Mouse (Mus musculus): ENCODE data around the gene Hs2st1.

Gene Hs2st1

GRCm38 (mm10) chr3:144584789-144585553, 15.0 kb upstream of the Hs2st1 start:
- no peak for DNase-seq

GRCm38 (mm10) chr3:144583789-144584188, 13.8 kb upstream of the Hs2st1 start:
- DNase-seq, result no peak

DNA sequence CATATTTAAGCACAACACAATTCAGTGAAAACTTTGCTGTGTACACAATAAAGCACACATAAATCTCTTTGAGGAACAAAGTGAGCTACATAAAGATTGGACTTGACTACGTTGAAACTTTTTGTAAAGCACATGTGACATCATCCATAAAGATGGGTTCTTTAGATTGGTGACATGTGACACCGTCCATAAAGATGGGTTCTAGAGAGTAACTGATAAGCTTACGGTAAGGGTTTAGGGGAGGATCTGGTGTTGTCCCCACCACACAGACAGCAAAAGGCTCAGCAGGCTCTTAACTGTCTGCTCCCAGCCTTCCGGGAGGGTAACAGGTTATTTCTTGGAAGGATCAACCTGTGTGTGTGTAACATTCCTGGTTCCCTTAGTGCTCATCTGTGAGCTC, 12.3 kb upstream of the Hs2st1 start:
- no peak for DNase-seq

GRCm38 (mm10) chr3:144581842-144582241, 11.9 kb upstream of the Hs2st1 start:
- DNase-seq, result no peak

DNA sequence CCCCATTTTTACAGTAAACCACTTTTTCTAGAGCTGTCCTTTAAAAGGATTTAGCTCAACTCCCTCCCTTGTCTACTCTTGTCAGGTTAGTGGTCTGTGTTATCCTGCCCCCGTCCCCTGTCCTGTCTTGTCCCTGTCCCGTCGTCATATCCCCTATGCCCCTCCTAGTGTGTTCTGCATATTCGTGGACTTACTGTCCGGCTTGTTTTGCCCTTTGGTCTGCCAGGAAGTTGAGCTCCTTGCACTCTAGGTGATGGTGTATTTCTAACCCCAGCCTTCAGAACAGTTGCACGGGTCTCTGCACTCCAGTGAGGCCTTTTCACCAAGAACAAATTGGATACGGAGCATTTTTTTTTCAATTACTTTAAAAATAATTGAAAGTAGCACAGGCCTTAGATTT, 10.3 kb upstream of the Hs2st1 start:
- DNase-seq, result no peak

DNA sequence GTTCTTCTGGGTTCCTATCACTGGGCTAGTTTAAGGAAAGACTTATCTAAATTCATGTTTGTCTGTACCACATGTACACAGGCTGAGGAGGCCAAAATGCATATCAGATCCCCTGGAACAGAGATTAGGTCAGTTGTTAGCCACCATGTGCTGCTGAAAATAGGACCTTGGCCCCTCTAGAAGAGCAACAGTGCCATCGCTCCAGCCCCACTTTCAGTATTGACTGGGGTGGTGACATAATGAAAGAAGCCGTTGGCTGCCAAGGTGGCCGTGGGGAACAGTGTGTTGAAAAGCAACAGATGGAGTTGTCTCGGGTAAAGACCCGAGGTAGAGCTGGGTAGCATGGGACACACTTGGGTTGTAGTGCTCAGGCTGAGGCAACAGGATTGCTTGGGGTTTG, 9.8 kb upstream of the Hs2st1 start:
- DNase-seq, result no peak

DNA sequence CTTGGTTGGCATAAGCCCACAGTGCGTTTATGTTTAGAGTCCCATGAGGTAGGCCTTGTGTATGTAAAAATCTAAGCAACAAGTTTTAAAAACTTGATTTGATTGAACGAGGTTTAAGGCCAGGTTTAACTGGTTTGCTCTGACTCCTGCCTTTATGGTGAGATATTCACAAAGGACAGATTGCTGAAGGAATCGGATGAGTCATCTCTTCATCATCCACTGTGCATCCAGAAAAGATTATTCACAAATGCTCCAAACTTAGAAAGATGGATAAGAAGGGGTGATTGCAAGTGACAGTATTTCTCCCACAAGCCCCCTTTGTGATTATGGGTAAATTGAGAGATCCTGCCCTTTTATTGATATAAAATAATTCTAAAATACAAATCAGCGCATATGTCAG, 8.9 kb upstream of the Hs2st1 start:
- no peak for DNase-seq

DNA sequence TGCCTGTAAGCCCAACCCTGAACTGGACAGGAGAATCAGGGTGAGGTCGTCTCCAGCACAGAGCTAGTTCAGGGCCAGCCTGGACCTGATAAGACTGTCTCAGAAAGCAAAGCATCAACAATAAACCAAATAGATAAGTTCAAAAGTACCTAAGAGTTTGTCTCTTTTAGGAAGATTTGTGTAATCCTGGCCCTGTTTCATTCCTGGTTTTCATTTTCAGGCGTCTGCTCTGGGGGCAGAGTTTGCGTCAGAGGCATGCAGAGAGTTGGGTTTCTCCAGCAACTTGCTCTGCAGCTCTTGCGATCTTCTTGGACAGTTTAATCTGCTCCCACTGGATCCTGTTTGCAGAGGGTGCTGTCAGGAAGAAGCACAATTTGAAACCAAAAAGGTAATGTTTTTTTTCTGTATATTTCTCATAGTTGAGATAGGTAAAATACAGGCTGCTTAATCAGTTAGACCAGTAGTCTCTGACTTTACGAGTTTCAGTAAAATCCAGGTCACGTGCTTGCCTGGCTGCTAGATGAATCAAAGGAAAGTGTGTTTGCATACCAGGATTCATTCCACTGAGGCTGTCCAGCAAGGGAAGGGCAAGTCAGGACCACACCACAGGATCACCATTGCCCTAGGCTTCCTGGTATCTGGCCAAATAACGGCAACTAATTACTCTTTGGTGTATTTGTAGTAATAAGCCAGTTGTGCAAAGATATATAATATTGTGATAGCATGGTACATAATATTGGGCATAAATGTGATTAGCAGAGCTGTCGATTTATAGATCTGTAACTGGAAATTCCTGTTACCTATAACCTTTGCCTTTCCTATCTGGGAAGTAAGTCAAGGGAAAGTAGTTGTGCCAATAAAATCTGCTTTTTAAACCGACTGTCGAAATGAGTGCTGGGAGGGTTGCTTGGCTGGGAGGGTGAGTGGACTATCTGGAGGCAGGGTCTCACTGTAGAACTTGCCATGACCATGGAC, 7.7 kb upstream of the Hs2st1 start:
- DNase-seq, result no peak

DNA sequence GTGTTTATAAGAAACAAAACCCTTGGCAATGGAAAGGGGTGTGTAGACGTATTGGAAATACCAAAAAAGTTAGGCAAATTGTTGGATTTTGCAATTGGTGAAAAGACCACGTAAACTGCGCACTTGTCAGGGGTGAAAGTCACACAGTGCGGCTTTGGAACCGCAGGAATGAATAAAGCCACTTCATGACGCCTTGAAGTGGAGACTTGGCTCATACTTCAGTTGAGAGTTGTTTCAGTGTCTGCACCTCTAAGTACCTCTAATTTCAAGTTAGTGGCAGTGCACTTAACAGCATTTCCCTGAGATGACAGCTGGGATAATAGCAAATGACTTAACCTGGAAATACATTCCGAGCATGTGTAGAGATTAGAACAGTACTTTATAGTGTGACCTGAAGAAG, 4.3 kb upstream of the Hs2st1 start:
- DNase-seq, result no peak

- peak in 1 of 2 experiments; percentile 90 for DNase-seq
Measured at GRCm38 (mm10) chr3:144570816-144571487, 971 bp upstream of the Hs2st1 start.

- peak in 1 of 2 experiments; percentile 70 for DNase-seq
Measured at GRCm38 (mm10) chr3:144569401-144569971, 495 bp downstream of the Hs2st1 start.

DNA sequence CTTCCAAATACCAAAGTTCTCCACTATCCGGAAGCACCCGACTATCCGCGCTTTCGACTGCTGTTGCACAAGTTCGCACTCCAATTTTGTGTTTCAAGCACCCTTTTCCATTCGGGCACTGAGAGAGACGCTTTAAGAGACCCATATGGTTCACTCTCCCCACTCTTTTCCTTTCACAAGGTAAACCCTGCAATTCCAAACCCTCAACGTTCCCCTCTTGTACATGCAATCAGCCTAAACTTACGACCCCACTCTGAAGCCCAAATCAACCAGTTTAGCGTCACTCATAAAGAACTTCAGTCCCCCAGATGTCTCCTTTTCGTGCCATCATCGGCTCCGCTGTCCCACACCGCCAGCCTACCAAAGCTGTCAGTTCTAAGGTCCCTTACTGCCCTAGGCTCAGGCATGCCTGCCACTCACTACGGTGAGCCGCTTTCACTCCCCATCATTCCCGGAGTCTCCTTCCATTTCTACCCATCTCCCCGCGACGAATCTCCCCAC, 1.1 kb downstream of the Hs2st1 start:
- peak in 1 of 2 experiments; percentile 42 for DNase-seq

GRCm38 (mm10) chr3:144565212-144565611, 4.8 kb downstream of the Hs2st1 start:
- DNase-seq, result no peak

DNA sequence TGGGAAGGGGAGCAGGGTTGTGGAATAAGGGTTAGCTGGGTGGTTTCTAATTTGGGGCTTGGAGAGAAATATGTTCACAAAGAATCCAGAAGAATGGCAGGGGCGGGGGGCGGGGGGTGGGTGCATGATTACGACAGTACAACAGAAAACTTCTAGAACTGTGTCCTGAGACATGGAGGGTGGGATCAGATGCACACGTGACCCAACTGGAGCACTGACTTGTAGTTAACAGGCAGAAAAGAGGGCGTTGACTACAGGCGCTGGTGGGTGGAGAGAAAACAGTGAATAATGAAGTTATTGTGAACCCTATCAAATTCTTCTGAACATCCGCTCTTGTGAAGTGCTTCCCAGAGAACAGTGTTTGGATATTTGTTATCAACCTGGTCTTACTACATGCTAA, 6.1 kb downstream of the Hs2st1 start:
- DNase-seq, result no peak

DNA sequence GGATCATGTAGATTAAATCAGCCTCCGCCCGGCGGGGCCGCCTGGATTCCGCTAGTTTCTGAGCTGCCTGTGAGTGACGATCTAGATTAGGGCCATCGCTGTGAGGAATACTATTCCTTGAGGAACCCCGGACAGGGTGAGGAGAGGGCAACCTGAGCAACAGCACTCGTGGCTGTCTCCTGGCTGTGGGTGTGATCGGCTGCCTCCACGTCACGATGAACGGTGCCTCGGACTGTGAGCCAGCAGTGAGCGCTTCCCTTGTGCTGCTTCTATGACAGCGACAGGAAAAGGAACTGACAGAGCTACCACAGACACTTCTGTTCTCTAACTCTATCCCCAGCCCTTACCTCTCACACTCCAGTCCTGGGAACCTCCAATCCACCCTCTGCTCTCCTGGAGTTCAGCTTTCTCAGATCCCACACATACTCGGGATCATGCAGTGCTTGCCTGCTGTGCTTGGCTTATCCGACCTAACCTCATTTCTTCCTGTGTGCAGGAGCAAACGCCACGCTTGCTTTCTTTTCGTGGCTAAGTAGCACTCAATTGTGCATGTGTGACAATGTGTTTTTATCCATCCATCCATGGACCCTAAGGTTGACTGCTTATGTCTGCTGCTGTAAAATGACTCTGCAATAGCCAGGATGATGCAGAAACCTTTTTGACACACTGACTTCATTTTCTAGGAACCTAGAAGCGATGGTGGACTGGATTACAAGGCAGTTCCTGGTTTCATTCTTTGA, 8.3 kb downstream of the Hs2st1 start:
- DNase-seq, result no peak

DNA sequence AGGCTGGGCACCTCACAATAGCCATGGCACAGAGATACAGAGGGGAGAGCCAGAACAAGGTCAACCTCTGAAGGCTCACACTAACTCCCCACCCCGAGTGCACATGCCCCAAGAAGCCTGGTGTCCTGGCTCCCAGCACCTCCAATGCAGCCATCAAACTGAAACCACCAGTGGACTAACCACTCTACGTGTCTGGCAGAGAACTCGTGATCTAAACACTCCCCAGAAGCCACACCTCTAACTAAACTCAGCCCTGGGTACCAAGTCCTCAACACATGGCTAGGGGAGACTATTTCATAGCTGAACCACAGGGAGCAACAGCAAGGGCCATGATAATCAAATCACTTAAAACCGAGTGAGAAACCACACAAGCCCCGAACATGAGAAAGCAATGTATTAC, 11.7 kb downstream of the Hs2st1 start:
- no peak for DNase-seq

DNA sequence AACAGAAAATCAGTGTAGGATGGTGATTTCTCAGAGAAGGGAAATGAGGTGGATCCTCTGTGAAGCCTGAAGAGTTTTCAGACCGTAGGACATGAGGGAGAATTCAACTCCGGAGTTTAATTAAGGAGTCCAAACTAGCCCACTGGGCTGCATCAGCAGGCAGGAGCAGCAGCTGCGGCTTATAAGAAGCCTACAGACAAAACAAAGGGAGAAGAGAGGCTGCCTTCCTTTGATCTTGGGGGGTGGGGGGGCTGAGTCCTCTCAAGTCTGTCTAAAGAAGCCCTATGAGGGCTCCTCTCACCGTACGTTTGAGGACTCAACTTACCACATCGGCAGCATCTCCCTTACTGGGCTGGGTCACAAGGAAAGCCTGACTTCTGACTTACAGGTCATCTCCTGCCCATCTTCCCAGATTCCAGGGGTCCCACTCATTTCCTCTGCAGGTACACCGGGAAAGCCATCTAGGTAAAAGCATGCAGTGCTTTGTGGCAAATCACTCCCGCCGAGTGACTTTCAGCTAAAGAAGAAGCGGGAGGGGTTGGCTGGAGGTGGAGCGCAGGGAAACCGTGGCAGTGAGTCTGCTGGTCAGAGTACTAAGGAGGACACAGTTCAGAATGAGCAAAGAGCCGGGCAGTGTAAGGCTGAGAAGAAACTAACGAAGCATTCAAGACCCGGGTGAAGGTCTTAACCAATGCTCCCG, 13.2 kb downstream of the Hs2st1 start:
- DNase-seq, result no peak

GRCm38 (mm10) chr3:144555144-144555543, 14.8 kb downstream of the Hs2st1 start:
- no peak for DNase-seq

DNA sequence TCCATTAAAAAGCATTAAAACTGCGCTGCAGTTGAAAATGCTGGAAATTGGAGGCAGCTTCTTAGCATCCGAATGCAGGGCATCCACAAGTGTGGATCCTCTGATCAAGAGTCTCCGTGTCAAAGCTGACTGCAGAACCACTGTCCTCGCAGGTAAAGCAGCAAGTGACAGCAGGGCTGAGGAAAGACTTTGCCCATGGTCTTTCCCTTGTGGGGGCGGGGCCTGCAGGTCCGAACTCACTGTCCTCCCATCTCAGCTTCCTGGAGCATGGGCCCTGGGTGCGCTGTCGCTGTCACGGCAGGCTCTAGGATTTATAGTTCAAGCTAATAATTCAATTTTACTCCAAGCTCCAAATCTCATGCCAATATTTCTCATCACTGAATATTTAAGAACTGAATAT, 15.5 kb downstream of the Hs2st1 start:
- DNase-seq, result no peak

DNA sequence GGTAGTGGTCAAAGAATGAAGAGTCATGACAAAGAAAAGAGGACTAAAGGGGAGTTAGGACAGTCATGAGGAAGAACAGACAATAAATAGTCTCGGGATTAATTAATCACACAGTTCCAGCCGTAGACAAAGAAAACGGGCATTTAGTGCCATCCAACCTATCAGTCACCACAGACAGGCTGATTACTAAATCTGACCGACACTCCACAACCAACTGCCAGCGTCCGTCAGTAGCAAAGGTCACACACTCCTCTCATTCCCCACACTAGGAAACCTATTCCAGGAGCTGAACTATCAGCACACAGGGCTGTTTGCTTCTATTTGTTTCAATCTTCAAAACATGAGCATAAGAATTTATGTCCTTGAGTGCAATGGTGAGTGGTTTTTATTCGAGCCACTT, 16.0 kb downstream of the Hs2st1 start:
- no peak for DNase-seq

- DNase-seq, result no peak
Measured at GRCm38 (mm10) chr3:144551416-144551815, 18.6 kb downstream of the Hs2st1 start.

All from cerebellum, postnatal 14 days (tissue).